Mouse (Mus musculus) heart, adult 2 months (tissue): ENCODE results near the gene Bod1l. TPM values are rescaled to one million over a fixed set of nuclear protein-coding genes. Genes with fewer than 3 reads are reported as not detected.

Source experiments
- DNase-seq, 2 experiments: peaks; one replicate each; pipeline ENCODE4 v3.0.0; 2021
- H3K27ac ChIP-seq: fragments of 200-600 bp; 2 replicates; pipeline ENCODE4 v1.8.1; 2022
- H3K27me3 ChIP-seq: fragments of 200-500 bp; 2 replicates; pipeline ENCODE4 v1.6.1; 2012; ENCODE audit warnings: mild to moderate bottlenecking, low read length, inconsistent platforms, mixed read lengths; ENCODE audit not compliant: control insufficient read depth, insufficient read depth
- H3K36me3 ChIP-seq: fragments of 200-500 bp; 2 replicates; pipeline ENCODE4 v1.6.1; 2012; ENCODE audit warnings: low read length, inconsistent platforms; ENCODE audit not compliant: control insufficient read depth, insufficient read depth
- H3K4me1 ChIP-seq: fragments of 200-500 bp; 2 replicates; pipeline ENCODE4 v1.6.1; 2011; ENCODE audit warnings: low read length; ENCODE audit not compliant: control insufficient read depth, insufficient read depth
- H3K4me3 ChIP-seq: fragments of 200-600 bp; 2 replicates; pipeline ENCODE4 v1.8.1; 2022
- H3K79me2 ChIP-seq: fragments of 200-500 bp; replicated peaks from 2 replicates; pipeline ENCODE4 v1.6.1; 2012; ENCODE audit warnings: mild to moderate bottlenecking, inconsistent platforms, low read length, moderate library complexity, mixed read lengths; ENCODE audit not compliant: control insufficient read depth, insufficient read depth
- H3K9ac ChIP-seq: fragments of 200-500 bp; 2 replicates; pipeline ENCODE4 v1.6.1; 2012; ENCODE audit warnings: low read depth, mild to moderate bottlenecking, control low read depth, inconsistent platforms, low read length, mixed read lengths
- CTCF ChIP-seq: fragments of 200-600 bp; IDR thresholded peaks from 2 replicates; pipeline ENCODE4 v1.8.1; 2022; ENCODE audit warnings: antibody characterized with exemption, mild to moderate bottlenecking, moderate library complexity
- EP300 ChIP-seq: fragments of 200-500 bp; IDR thresholded peaks from 2 replicates; pipeline ENCODE4 v1.6.1; 2011; ENCODE audit warnings: low read depth, low read length, control low read depth; ENCODE audit not compliant: insufficient read depth
- POLR2A ChIP-seq: fragments of 200-500 bp; IDR thresholded peaks from 2 replicates; pipeline ENCODE4 v1.6.1; 2011; ENCODE audit warnings: mild to moderate bottlenecking, low read depth, low read length, control low read depth; ENCODE audit not compliant: insufficient read depth
- WGBS: fragments of 180-500 bp; shearing (Covaris S2); methylation state at CpG from one replicate; pipeline ENCODE4 v1.1.7; 2018; 5-methylcytosine and 5-hydroxymethylcytosine counted together
- intact Hi-C: fragments of 180-260 bp; cut with DNase I; formaldehyde crosslinking; loops from one replicate; pipeline ENCODE4 v1.15.1; 2025
- polyA plus RNA-seq: library from polyadenylated mRNA; depleted of rRNA; stranded (reverse); fragments of >200 nt; gene quantifications from 2 replicates; pipeline ENCODE4 v1.2.3, GENCODE M21; 2012
- total RNA-seq, 2 experiments: library from RNA; stranded (reverse); gene quantifications; 2 replicates each; pipeline ENCODE4 v1.2.3; 2021

Bod1l gene
- total and polyA plus RNA-seq, 3 experiments: 2.8 to 18.8 (median 17.8) TPM

DNA sequence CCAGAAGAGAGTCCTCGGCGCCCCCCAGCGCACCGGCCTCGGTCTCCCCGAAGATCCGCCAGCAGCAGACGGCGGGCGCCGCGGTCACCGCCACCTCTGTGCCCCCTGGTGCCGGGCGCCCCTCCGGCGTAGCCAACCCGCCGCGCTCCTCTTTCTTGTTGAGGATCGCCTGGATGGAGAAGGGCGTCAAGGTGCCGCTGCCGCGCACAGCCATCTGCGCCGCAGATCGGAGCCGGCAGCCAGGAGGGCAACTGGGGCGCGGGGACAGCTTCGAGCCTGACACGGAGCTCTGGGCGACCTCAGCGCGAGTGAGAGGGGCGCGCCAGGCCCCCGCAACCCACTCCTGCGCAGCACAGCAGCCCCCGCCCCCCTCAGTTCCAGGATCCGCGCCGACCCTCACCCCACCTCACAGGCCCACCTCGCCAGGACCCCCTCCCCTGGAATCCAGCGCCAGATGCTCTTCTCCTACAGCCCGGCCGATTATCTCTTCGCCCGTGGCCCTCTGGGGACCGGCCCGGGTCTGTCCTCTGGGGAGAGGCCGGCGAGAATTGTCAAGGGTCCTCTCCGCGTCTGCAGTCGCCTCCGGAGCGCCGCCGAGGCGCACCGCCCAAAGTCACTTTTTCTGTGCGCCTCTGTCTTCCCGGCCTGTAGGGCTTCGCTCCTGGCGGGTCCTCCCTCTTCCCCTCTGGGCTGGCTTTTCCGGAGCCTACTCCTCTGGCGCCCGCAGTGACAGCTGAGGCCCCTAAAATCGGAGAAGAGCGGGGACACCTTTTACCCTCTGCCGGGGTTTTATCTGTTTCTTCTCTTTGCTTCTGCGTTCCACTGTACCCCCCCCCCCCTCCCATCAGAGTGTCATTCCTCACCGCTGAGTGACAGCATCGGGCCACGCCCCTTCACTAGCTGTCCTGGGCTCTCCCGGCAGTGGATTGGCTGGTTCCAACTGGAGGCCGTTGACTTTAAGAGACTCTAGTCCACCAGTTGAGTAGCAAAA is 80.1 kb downstream of the Bod1l start, which contains the start of gene Nkx3-2:
Gene Nkx3-2 (minus strand): TSS at position 771 of the 991 bp plus-strand sequence.
- TF ChIP-seq POLR2A (no peak), EP300 (no peak), CTCF (no peak)
- Histone ChIP-seq H3K79me2 (no peaks in the 10 kb centered on the region), H3K4me3 (no peak within 1 kb of the TSS), H3K27ac (no peak within 1 kb of the TSS), H3K27me3 (peaks cover 31% of the 10 kb centered on the region), H3K9ac (no peak within 1 kb of the TSS), H3K36me3 (no peaks in the 10 kb centered on the region), H3K4me1 (peaks cover 4% of the 10 kb centered on the region; the same call in 1 of the 2 replicates)
- no peak for DNase-seq
- intact Hi-C loops: no loop called here
- under 1% methylated on average over 79 of the region's 79 CpGs for WGBS

DNA sequence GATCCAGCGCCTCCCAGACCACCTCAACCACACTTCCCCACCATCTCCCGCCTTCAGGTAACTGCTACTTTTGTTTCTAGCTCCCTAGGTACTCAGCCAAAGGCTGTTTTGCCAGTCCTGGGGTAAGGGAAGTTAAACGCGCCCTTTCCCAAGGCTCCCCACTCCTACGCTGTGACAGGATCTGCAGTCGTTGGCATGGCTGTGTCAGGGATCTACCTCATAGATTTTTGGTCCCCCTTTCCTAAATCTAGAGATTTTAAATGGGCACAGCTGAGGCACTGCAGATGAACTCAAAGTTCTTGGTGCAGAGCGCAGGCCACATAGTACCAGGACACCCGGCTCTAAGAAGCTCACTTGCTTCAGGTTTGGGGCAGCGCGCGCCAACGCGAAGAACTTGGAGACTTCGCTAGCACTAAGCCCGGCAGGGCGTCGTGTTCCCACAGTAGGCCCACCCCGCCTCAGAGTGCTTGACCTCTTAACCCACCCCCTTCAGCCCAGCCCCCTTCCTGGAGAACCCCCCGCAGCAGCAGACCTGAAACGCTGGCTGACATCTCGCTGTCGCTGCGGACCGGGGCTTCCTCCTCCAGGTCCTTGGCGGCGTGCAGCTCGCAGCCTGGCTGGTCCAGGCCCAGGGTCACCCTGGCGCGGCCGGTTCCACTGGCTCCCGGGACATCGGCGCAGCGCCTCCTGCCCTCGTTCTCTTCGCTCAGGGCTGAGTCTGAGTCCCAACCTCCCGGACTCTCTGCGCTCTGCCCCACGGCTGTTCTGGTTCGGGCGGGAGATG is 81.0 kb downstream of the Bod1l start:
- intact Hi-C loops: no loop called here

DNA sequence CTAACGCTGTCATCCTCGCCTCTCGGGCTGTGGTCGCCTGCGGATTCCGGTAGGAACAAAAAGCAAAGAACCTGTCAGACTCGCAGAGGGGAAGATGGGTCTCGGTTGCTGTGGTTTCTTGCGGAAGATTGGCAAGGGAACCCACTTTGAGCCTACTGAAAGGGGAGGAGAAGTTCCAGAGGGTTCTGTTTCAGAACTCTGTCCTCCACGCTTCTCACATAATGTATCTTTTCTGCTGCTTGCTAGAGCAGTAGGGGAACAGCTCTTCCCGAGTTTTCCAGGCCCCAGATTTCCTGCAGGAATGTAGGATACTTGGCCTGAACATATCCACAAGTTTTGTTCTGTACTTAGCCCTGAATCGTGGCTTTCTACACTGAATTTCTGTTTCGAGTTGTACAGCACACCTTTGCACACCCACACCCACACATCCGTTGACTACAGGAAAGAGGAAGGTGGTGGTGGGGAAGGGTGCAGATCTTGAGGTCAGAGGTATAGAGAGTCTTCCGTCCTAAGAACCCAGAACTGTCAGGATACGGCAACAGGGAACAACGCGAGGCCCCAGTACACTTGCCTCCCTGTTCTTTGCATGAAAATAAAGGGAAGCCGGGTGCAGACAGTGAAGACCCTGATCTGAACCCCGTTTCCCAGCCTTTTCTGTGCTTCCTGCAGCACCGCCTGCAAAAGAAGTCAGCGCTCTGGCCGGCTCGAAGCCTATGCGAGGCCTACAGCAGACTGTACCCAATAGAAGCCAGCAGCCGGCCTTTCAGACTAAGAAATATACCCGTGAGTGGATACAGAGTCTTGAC is 81.8 kb downstream of the Bod1l start:
- WGBS: 8% methylated on average over 27 of the region's 27 CpGs
- intact Hi-C loops: no loop called here
- peaks cover under 1% of the 10 kb centered on the region; the same call in 1 of the 2 replicates for H3K4me1 ChIP-seq
- H3K4me3 ChIP-seq: no peak overlapping the region
- no peak for DNase-seq
- TF ChIP-seq EP300 (no peak), CTCF (no peak), POLR2A (no peak)
- no peaks in the 10 kb centered on the region for H3K79me2 ChIP-seq
- H3K36me3 ChIP-seq: no peaks in the 10 kb centered on the region
- H3K9ac ChIP-seq: no peak overlapping the region
- no peak overlapping the region for H3K27ac ChIP-seq
- peaks cover 27% of the 10 kb centered on the region for H3K27me3 ChIP-seq

More for the DNA sequence above, 81.0 kb downstream of the Bod1l start:
- 3% methylated on average over 41 of the region's 41 CpGs for WGBS
- Histone ChIP-seq H3K27me3 (peaks cover 31% of the 10 kb centered on the region), H3K9ac (no peak overlapping the region), H3K4me3 (no peak overlapping the region), H3K27ac (no peak overlapping the region), H3K36me3 (no peaks in the 10 kb centered on the region), H3K4me1 (peaks cover 4% of the 10 kb centered on the region; the same call in 1 of the 2 replicates), H3K79me2 (no peaks in the 10 kb centered on the region)
- TF ChIP-seq EP300 (no peak), POLR2A (no peak), CTCF (no peak)
- no peak for DNase-seq

DNA sequence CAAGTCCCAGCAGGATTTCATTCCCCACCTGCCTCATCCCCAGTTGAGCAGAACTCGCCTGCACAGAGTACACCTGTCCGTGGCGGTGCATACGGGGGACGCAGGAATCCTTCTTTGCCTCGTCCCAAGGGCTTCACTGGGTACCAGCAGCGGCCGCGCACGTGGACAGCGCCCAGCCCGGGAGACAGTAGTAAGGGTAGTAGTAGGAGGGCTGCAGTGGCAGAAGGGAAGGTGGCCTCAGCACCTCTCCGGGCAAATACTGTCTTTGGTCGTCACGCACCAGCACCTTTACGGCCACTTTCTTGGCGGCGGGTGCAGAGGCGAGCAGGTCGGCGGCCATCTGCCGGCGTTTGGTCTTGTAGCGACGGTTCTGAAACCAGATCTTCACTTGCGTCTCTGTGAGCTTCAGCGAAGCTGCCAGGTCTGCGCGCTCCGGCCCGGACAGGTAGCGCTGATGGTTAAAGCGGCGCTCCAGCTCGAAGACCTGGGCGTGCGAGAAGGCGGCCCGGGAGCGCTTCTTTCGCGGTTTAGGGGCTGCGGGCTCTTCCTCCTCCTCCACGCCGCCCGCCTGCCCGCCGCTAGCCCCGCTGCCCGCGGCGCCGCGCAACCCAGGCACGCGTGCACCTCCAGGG is 82.5 kb downstream of the Bod1l start:
- TF ChIP-seq POLR2A (no peak), CTCF (no peak), EP300 (no peak)
- no peak for DNase-seq
- WGBS: 1% methylated on average over 56 of the region's 56 CpGs
- H3K79me2 ChIP-seq: no peaks in the 10 kb centered on the region
- intact Hi-C loops: no loop called here
- no peaks in the 10 kb centered on the region for H3K4me1 ChIP-seq
- H3K9ac ChIP-seq: no peak overlapping the region
- peaks cover 24% of the 10 kb centered on the region for H3K27me3 ChIP-seq
- H3K36me3 ChIP-seq: no peaks in the 10 kb centered on the region
- H3K4me3 ChIP-seq: no peak overlapping the region
- H3K27ac ChIP-seq: no peak overlapping the region
